Mouse (Mus musculus) cerebellum, postnatal 25 days (tissue): ENCODE measurements at regions not wholly inside any gene's neighbourhood (a gene's known extent, or its start where the extent isn't known, plus 50 kb on each side); places are given as distances from the start of the nearest gene placed in this dataset.

ENCODE experiments used
- DNase-seq, 2 experiments: peaks; one replicate each; pipeline ENCODE4 v3.0.0; 2021; ENCODE audit warnings: mixed read lengths in 2 of 2

GRCm38 (mm10) chr16:62129234-62129633 lies 657.4 kb downstream of the Nsun3 start:
- DNase-seq = no peak

GRCm38 (mm10) chr16:62128147-62128546 lies 658.5 kb downstream of the Nsun3 start:
- no peak for DNase-seq

DNA sequence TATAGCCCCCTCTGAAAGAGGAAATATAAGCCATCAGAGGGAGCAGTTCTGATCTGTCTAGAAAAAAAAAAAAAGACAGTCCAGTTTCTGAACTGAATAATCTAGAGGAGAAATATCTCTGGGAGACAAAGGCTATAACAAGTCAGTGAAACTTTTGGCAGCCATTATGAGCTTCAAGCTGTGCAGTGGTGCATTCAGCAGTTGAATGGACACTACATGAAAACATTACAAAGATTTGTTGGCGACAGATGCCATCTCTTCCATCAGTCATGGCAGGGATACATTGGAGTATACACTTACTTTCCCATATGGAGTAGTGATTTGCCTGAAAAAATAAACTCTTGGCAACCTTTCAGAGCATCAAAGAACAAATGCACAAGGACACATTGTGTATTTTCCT lies 660.8 kb downstream of the Nsun3 start:
- DNase-seq = peak in 1 of 2 experiments; percentile 2
